Mouse (Mus musculus) testis, adult 10 weeks (tissue): ENCODE data around the gene Adamts6. TPM values are rescaled to one million over a fixed set of nuclear protein-coding genes. Genes with fewer than 3 reads are reported as not detected.

Experiments
- polyA plus RNA-seq: library from polyadenylated mRNA; stranded (reverse); fragments of 350-450 nt; fragmentation: Illumina TruSeq; extraction: RNeasy Lipid Tissue Mini Kit (QIAGEN cat#74804); gene quantifications from one replicate; pipeline ENCODE4 v1.2.3, GENCODE M21; 2014; ENCODE audit warnings: low read depth, low replicate concordance

Gene Adamts6
- 1.9 TPM for polyA plus RNA-seq

DNA sequence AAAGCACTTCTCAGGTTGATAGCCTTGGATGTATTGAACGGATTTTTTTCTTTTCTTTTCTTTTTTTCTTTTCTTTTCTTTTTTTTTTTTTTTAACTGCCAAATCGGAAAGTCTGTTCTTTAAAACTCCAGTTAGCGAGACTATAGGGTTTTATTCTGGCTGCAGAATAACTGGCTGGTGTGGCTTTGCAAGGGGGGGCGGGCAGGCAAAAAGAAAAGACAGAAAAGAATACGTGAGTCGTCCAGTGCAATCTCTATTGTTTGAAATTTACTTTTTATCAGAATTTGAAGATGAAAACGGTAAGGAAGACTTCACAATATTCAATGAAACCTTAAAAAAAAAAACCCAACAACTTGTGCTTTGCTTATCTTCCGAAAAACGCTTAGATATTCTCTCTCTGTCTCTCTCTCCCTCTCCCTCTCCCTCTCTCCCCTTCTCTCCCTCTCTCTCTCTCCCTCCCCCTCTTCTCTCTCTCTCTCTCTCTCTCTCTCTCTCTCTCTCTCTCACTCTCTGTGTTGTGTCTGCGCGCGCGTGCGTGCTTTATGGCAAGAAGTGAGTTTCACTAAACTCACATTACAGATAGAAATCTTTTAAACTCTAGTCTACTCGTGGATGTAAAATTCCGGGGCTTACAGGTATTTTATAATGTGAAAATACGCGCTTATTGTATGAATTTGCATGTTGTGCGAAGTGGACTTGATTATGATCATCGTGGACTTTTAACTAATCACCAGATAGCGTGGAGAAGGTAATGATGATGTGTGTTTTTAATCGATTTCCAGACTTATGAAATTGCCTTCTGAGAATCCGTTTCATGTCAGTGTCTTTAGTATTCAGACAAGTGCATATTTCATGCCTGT is at the start of gene Adamts6:
Adamts6 (plus strand) TSS at position 470 of the 860 bp plus-strand sequence.

Other genes with a start within 250 kb of the Adamts6 start
- gene Nln, start 178.2 kb upstream of the Adamts6 start, polyA plus RNA-seq = 32.6 TPM
- 4.7 TPM for gene Sgtb, start 178.1 kb upstream of the Adamts6 start, polyA plus RNA-seq
- 17.3 TPM for gene Trappc13, start 109.4 kb upstream of the Adamts6 start, polyA plus RNA-seq
- gene Trim23, start 109.0 kb upstream of the Adamts6 start, polyA plus RNA-seq = 77.0 TPM
- 143 TPM for gene Cenpk, start 59.2 kb upstream of the Adamts6 start, polyA plus RNA-seq
- gene Ppwd1, start 59.0 kb upstream of the Adamts6 start, polyA plus RNA-seq = 35.4 TPM